Comparison of ENCODE assay signal across 10 mouse cellular contexts in genomic region chr3:121480030-121480960, GRCm38 (mm10). TPM values are rescaled to one million over a fixed set of nuclear protein-coding genes. Genes with fewer than 3 reads are reported as not detected.
A peak's percentile ranks its signal among the peaks of the same experiment; 100 is the strongest.
DNase-seq lines count a peak whose midpoint lies in the region; ATAC-seq lines count a peak whose summit lies in the region.
"Had no signal": no experiment of that assay in that cellular context is flagged by ENCODE, and none has a peak within 500 bp of the region (broad histone marks: within the 10 kb centered on the region; RNA-seq: fewer than 3 reads in every experiment).

No protein-coding gene starts in this region.

- peak; percentile 21; the same call in 1 of the 2 replicates for ATAC-seq in hindbrain, embryonic 16.5 days
- peak; percentile 76 for ATAC-seq in midbrain, embryonic 11.5 days (ENCODE audit: low FRiP score)

- peak; percentile 14 to 16 for DNase-seq in right cerebral cortex, adult 2 months (ENCODE audit: low spot score in 2 of 2)
- DNase-seq in right cerebral cortex, postnatal 36 days (ENCODE audit: low spot score in 2 of 2), result no peak
- peak; percentile 91 for DNase-seq in midbrain, embryonic 11.5 days (ENCODE audit: low spot score, missing footprints)
- no peak for DNase-seq in heart, adult 11 months
- no peak for DNase-seq in testis, postnatal 14 days (ENCODE audit: low spot score)
- DNase-seq in c-Kit-positive CD71-positive TER-119-positive erythroid progenitor cells, embryonic 14.5 days (ENCODE audit: low spot score), result no peak
- no peak for DNase-seq in B cell, adult 2 months
- DNase-seq: lung, postnatal 14 days had no signal

- no peak overlapping the region for H3K27ac ChIP-seq in hindbrain, embryonic 16.5 days (ENCODE audit: low read depth, low read length)
- peak overlapping the region; percentile 61 for H3K27ac ChIP-seq in midbrain, embryonic 11.5 days (ENCODE audit: low read depth, low read length)
- H3K27ac ChIP-seq: neural tube, embryonic 12.5 days had no signal

- 41% methylated on average over 26 of the region's 26 CpGs for WGBS in hindbrain, embryonic 16.5 days
- WGBS in midbrain, embryonic 11.5 days, result 31% methylated on average over 26 of the region's 26 CpGs

- H3K27me3 ChIP-seq in hindbrain, embryonic 16.5 days (replicated peaks; ENCODE audit: control insufficient read depth, insufficient read depth, low read length), result no peaks in the 10 kb centered on the region
- no peaks in the 10 kb centered on the region for H3K27me3 ChIP-seq in midbrain, embryonic 11.5 days (ENCODE audit: control insufficient read depth, insufficient read depth, low read length)
- H3K27me3 ChIP-seq: neural tube, embryonic 12.5 days had no signal

- H3K9me3 ChIP-seq in hindbrain, embryonic 16.5 days (ENCODE audit: control insufficient read depth, low read length), result no peaks in the 10 kb centered on the region
- H3K9me3 ChIP-seq in midbrain, embryonic 11.5 days (ENCODE audit: control insufficient read depth, low read length), result no peaks in the 10 kb centered on the region
- H3K9me3 ChIP-seq: neural tube, embryonic 12.5 days had no signal

- H3K4me3 ChIP-seq in hindbrain, embryonic 16.5 days (ENCODE audit: low read length), result no peak overlapping the region
- no peak overlapping the region for H3K4me3 ChIP-seq in midbrain, embryonic 11.5 days (ENCODE audit: low read depth, low read length)
- H3K4me3 ChIP-seq: neural tube, embryonic 12.5 days had no signal

- no peak overlapping the region for H3K9ac ChIP-seq in hindbrain, embryonic 16.5 days (ENCODE audit: low read depth, low read length)
- peak overlapping the region; percentile 1; the same call in 1 of the 2 replicates for H3K9ac ChIP-seq in midbrain, embryonic 11.5 days (ENCODE audit: low read length)
- H3K9ac ChIP-seq: neural tube, embryonic 12.5 days had no signal

- H3K4me2 ChIP-seq in hindbrain, embryonic 16.5 days (ENCODE audit: low read length), result no peak overlapping the region
- no peak overlapping the region for H3K4me2 ChIP-seq in midbrain, embryonic 11.5 days
- H3K4me2 ChIP-seq: neural tube, embryonic 12.5 days had no signal

- H3K36me3 ChIP-seq in hindbrain, embryonic 16.5 days (ENCODE audit: control insufficient read depth, insufficient read depth, low read length), result no peaks in the 10 kb centered on the region
- H3K36me3 ChIP-seq in midbrain, embryonic 11.5 days (ENCODE audit: control insufficient read depth, insufficient read depth, low read length), result no peaks in the 10 kb centered on the region
- H3K36me3 ChIP-seq: neural tube, embryonic 12.5 days had no signal

- H3K4me1 ChIP-seq in hindbrain, embryonic 16.5 days (ENCODE audit: control insufficient read depth, insufficient read depth, low read depth, low read length), result peaks cover 11% of the 10 kb centered on the region
- peaks cover 35% of the 10 kb centered on the region for H3K4me1 ChIP-seq in midbrain, embryonic 11.5 days (ENCODE audit: control insufficient read depth, insufficient read depth, low read length)

RNA-seq across cellular contexts. Expression of gene Slc44a3, which starts 51.9 kb away (rescaled TPM):
- polyA plus RNA-seq in hindbrain, embryonic 16.5 days (2015; fragmentation: Nextera tagmentation; extraction: Ambion mirVana), result 0.51 and 0.59 TPM in 2 replicates
- polyA plus RNA-seq in midbrain, embryonic 11.5 days (2014; fragmentation: Nextera tagmentation; extraction: Ambion mirVana), result 0.34 and 0.38 TPM in 2 replicates

RNA-seq across cellular contexts. Expression of gene Cnn3, which starts 54.0 kb away (rescaled TPM):
- polyA plus RNA-seq in hindbrain, embryonic 16.5 days (2015; fragmentation: Nextera tagmentation; extraction: Ambion mirVana), result 395 and 417 TPM in 2 replicates
- polyA plus RNA-seq in midbrain, embryonic 11.5 days (2014; fragmentation: Nextera tagmentation; extraction: Ambion mirVana), result 1,158 and 1,201 TPM in 2 replicates

Comparison
In these comparisons a context has a peak if more than half of its experiments do, and no peak if none do; other contexts are left out.
1. DNase-seq: peak in right cerebral cortex, adult 2 months (2 of 2) and midbrain, embryonic 11.5 days (single experiment); none in right cerebral cortex, postnatal 36 days (0 of 2), heart, adult 11 months (single experiment), testis, postnatal 14 days (single experiment), c-Kit-positive CD71-positive TER-119-positive erythroid progenitor cells, embryonic 14.5 days (single experiment) and B cell, adult 2 months (0 of 2).